ENCODE assay signal across 9 mouse cellular contexts in the genomic region with DNA sequence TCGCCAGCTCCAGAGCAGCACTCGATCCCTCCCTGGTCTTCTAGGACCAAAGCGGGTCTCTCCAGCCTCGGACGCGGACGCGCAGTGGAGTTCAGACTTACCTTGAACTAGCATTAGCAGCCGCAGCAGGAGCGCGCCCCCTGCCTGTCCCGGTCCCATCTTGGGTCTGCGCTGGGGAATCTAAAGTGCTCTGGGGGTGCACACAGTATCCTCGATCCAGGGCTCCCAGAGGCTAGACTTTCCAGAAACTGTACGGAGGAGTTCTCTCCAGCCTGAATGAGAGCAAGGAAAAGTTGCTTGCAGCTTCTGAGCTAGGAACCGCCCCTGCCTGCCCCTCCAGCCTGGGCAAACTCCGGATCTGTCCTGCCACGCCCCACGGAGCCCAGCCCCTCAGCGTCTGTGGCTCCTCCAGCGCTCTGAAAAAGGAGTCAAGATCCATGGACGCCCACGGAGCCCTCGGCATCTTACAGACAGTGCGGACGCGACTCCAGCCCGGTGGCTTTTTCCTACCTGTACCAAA. TPM values are rescaled to one million over a fixed set of nuclear protein-coding genes. Genes with fewer than 3 reads are reported as not detected.
DNase-seq lines count a peak whose midpoint lies in the region; ATAC-seq and TF ChIP-seq lines count a peak whose summit lies in the region.
"Had no signal": no experiment of that assay in that cellular context is flagged by ENCODE, and none has a peak within 500 bp of the region (broad histone marks: within the 10 kb centered on the region; RNA-seq: fewer than 3 reads in every experiment).

A gene (minus strand): TSS at position 326 of the 520 bp plus-strand sequence.

- H3K27ac ChIP-seq in embryonic facial prominence, embryonic 15.5 days (replicated peaks) = peak within 1 kb of the TSS; percentile 49; the same call in 1 of the 2 replicates
- no peak within 1 kb of the TSS for H3K27ac ChIP-seq in heart, embryonic 11.5 days (ENCODE audit: low read depth, low read length)
- no peak within 1 kb of the TSS for H3K27ac ChIP-seq in liver, embryonic 14.5 days
- peak within 1 kb of the TSS; percentile 40; the same call in 1 of the 2 replicates for H3K27ac ChIP-seq in stomach, embryonic 14.5 days (ENCODE audit: low read length)

- TF ChIP-seq CTCF in liver, embryonic 14.5 days (IDR thresholded peaks at IDR 0.05; ENCODE audit: low read depth) = peak; percentile 59

- TF ChIP-seq EP300 in liver, embryonic 14.5 days (IDR thresholded peaks at IDR 0.05; ENCODE audit: low read depth) = no peak

- 0 out of 2 replicates have a peak within 1 kb of the TSS, but pooled peaks have one; percentile 24 for H3K9ac ChIP-seq in embryonic facial prominence, embryonic 15.5 days
- H3K9ac ChIP-seq in heart, embryonic 11.5 days (ENCODE audit: low read depth, low read length) = peak within 1 kb of the TSS; percentile 54
- H3K9ac ChIP-seq in liver, embryonic 14.5 days (replicated peaks) = no peak within 1 kb of the TSS
- peak within 1 kb of the TSS; percentile 25; the same call in 1 of the 2 replicates for H3K9ac ChIP-seq in stomach, embryonic 14.5 days (replicated peaks; ENCODE audit: low read depth, low read length)

- peak within 1 kb of the TSS; percentile 34 for H3K4me3 ChIP-seq in erythroblast, embryonic 14.5 days (replicated peaks)
- H3K4me3 ChIP-seq in embryonic facial prominence, embryonic 15.5 days (replicated peaks) = peak within 1 kb of the TSS; percentile 49
- H3K4me3 ChIP-seq in heart, embryonic 11.5 days (ENCODE audit: low read depth, low read length) = peak within 1 kb of the TSS; percentile 49
- H3K4me3 ChIP-seq in liver, embryonic 14.5 days (ENCODE audit: insufficient read depth in 1 of 2, low read depth in 2 of 2, low read length in 2 of 2) = peak within 1 kb of the TSS; percentile 28 to 39
- peak within 1 kb of the TSS; percentile 43 for H3K4me3 ChIP-seq in stomach, embryonic 14.5 days (ENCODE audit: low read depth, low read length)

- WGBS in embryonic facial prominence, embryonic 15.5 days = under 1% methylated on average over 28 of the region's 28 CpGs
- 2% methylated on average over 28 of the region's 28 CpGs for WGBS in heart, embryonic 11.5 days (ENCODE audit: insufficient replicate concordance)
- under 1% methylated on average over 28 of the region's 28 CpGs for WGBS in liver, embryonic 14.5 days (ENCODE audit: insufficient replicate concordance)
- under 1% methylated on average over 28 of the region's 28 CpGs for WGBS in stomach, embryonic 14.5 days

- ATAC-seq in erythroblast, adult 5-6 weeks (replicated peaks; ENCODE audit: low FRiP score, poor library complexity, severe bottlenecking) = no peak
- peak; percentile 57 for ATAC-seq in embryonic facial prominence, embryonic 15.5 days (ENCODE audit: insufficient number of reproducible peaks, low FRiP score, low TSS enrichment, low read depth)
- ATAC-seq in heart, embryonic 11.5 days (replicated peaks; ENCODE audit: insufficient number of reproducible peaks, low FRiP score, low TSS enrichment) = peak; percentile 69
- peak; percentile 53 for ATAC-seq in liver, embryonic 14.5 days (ENCODE audit: insufficient read depth)
- peak; percentile 88 for ATAC-seq in stomach, embryonic 14.5 days (ENCODE audit: insufficient number of reproducible peaks, insufficient read depth, low FRiP score, low read depth)

- H3K36me3 ChIP-seq in erythroblast, embryonic 14.5 days (ENCODE audit: control insufficient read depth) = no peaks in the 10 kb centered on the region
- H3K36me3 ChIP-seq in embryonic facial prominence, embryonic 15.5 days = no peaks in the 10 kb centered on the region
- no peaks in the 10 kb centered on the region for H3K36me3 ChIP-seq in heart, embryonic 11.5 days (ENCODE audit: control insufficient read depth, insufficient read depth, low read length)
- H3K36me3 ChIP-seq in liver, embryonic 14.5 days (replicated peaks; ENCODE audit: control insufficient read depth, insufficient read depth, low read depth) = no peaks in the 10 kb centered on the region
- H3K36me3 ChIP-seq in stomach, embryonic 14.5 days (ENCODE audit: control insufficient read depth, insufficient read depth, low read length) = no peaks in the 10 kb centered on the region

- H3K9me3 ChIP-seq in erythroblast, embryonic 14.5 days (ENCODE audit: control insufficient read depth, low read length) = no peaks in the 10 kb centered on the region
- H3K9me3 ChIP-seq in embryonic facial prominence, embryonic 15.5 days (replicated peaks) = no peaks in the 10 kb centered on the region
- H3K9me3 ChIP-seq in heart, embryonic 11.5 days (replicated peaks; ENCODE audit: control insufficient read depth, low read length) = no peaks in the 10 kb centered on the region
- no peaks in the 10 kb centered on the region for H3K9me3 ChIP-seq in liver, embryonic 14.5 days (ENCODE audit: control insufficient read depth, low read length)
- no peaks in the 10 kb centered on the region for H3K9me3 ChIP-seq in stomach, embryonic 14.5 days (ENCODE audit: control insufficient read depth, low read depth, low read length)

- H3K4me2 ChIP-seq in embryonic facial prominence, embryonic 15.5 days (replicated peaks) = peak within 1 kb of the TSS; percentile 82
- peak within 1 kb of the TSS; percentile 78 for H3K4me2 ChIP-seq in heart, embryonic 11.5 days
- peak within 1 kb of the TSS; percentile 51 for H3K4me2 ChIP-seq in liver, embryonic 14.5 days (ENCODE audit: low read depth)
- H3K4me2 ChIP-seq in stomach, embryonic 14.5 days (replicated peaks; ENCODE audit: low read depth, low read length) = peak within 1 kb of the TSS; percentile 73

- H3K4me1 ChIP-seq in erythroblast, embryonic 14.5 days (ENCODE audit: control insufficient read depth) = 0 out of 2 replicates have a peak, but pooled peaks cover 2% of the 10 kb centered on the region
- H3K4me1 ChIP-seq in embryonic facial prominence, embryonic 15.5 days = peaks cover 14% of the 10 kb centered on the region; the same call in 1 of the 2 replicates
- H3K4me1 ChIP-seq in heart, embryonic 11.5 days (ENCODE audit: control insufficient read depth, insufficient read depth, low read length) = peaks cover 5% of the 10 kb centered on the region; the same call in 1 of the 2 replicates
- peaks cover 0 to 3% of the 10 kb centered on the region in 2 experiments; a peak in 2 of 4 replicates for H3K4me1 ChIP-seq in liver, embryonic 14.5 days (replicated peaks; ENCODE audit: control insufficient read depth in 2 of 2, insufficient read depth in 2 of 2, low read length in 1 of 2)
- peaks cover 5% of the 10 kb centered on the region; the same call in 1 of the 2 replicates for H3K4me1 ChIP-seq in stomach, embryonic 14.5 days (ENCODE audit: control insufficient read depth, insufficient read depth, low read length)

- H3K27me3 ChIP-seq in erythroblast, embryonic 14.5 days (ENCODE audit: control insufficient read depth) = peaks cover 3% of the 10 kb centered on the region; the same call in 1 of the 2 replicates
- H3K27me3 ChIP-seq in embryonic facial prominence, embryonic 15.5 days = no peaks in the 10 kb centered on the region
- no peaks in the 10 kb centered on the region for H3K27me3 ChIP-seq in heart, embryonic 11.5 days (ENCODE audit: control insufficient read depth, insufficient read depth, low read length)
- no peaks in the 10 kb centered on the region for H3K27me3 ChIP-seq in liver, embryonic 14.5 days (ENCODE audit: control insufficient read depth, insufficient read depth, low read length)
- no peaks in the 10 kb centered on the region for H3K27me3 ChIP-seq in stomach, embryonic 14.5 days (ENCODE audit: control insufficient read depth, insufficient read depth, low read length)
- H3K27me3 ChIP-seq: CH12.LX had no signal

- peak; percentile 45 for DNase-seq in kidney, adult 9 months
- no peak for DNase-seq in liver, embryonic 14.5 days (ENCODE audit: low read depth in 3 of 3, low spot score in 3 of 3)
- DNase-seq in natural killer cell, adult 2 months (ENCODE audit: low spot score in 2 of 2) = peak; percentile 70 to 71

RNA-seq across cellular contexts. Expression of the gene that starts here (rescaled TPM):
- polyA plus RNA-seq in erythroblast, embryonic 14.5 days (2012) = not detected in 2 replicates
- 0.77 and 3.8 TPM in 2 replicates for total RNA-seq in erythroblast, adult 5-6 weeks (2015; ENCODE audit: low replicate concordance)
- 0.68 and 0.84 TPM in 2 replicates for total RNA-seq in erythroblast, adult 5-6 weeks (2017; ENCODE audit: low replicate concordance)
- polyA plus RNA-seq in embryonic facial prominence, embryonic 15.5 days (2015; fragmentation: Nextera tagmentation; extraction: Ambion mirVana) = 3.4 and 3.5 TPM in 2 replicates
- polyA plus RNA-seq in heart, embryonic 11.5 days (2014; fragmentation: Nextera tagmentation; extraction: Ambion mirVana) = 2.1 and 2.9 TPM in 2 replicates
- 0.29 and 0.47 TPM in 2 replicates for polyA plus RNA-seq in liver, embryonic 14.5 days (2012; rRNA removed)
- polyA plus RNA-seq in liver, embryonic 14.5 days (2014; fragmentation: Nextera tagmentation; extraction: Ambion mirVana) = 0.58 and 0.72 TPM in 2 replicates
- 9.2 and 11.8 TPM in 2 replicates for polyA plus RNA-seq in stomach, embryonic 14.5 days (2014; fragmentation: Nextera tagmentation; extraction: Ambion mirVana)
- total RNA-seq: CH12.LX had no signal

Comparison
In these comparisons a context has a peak if more than half of its experiments do, and no peak if none do; other contexts are left out.
1. Peak in ATAC-seq, H3K4me3 ChIP-seq and H3K4me2 ChIP-seq in liver, embryonic 14.5 days; RNA of the gene not detected or under 1 TPM.
2. H3K27ac ChIP-seq: peak in embryonic facial prominence, embryonic 15.5 days (single experiment) and stomach, embryonic 14.5 days (single experiment); none in heart, embryonic 11.5 days (single experiment) and liver, embryonic 14.5 days (single experiment).
3. DNase-seq: peak in kidney, adult 9 months (single experiment) and natural killer cell, adult 2 months (2 of 2); none in liver, embryonic 14.5 days (0 of 3).
4. Peak in every context shown above with its lines, with median percentiles within 50 percentile points of each other: H3K4me3 ChIP-seq and H3K4me2 ChIP-seq.